Mouse (Mus musculus) kidney, adult 9 months (tissue): ENCODE measurements around the gene Prss53.

ENCODE experiments used
- DNase-seq: peaks from one replicate; pipeline ENCODE4 v3.0.0; 2022

Gene Prss53

DNA sequence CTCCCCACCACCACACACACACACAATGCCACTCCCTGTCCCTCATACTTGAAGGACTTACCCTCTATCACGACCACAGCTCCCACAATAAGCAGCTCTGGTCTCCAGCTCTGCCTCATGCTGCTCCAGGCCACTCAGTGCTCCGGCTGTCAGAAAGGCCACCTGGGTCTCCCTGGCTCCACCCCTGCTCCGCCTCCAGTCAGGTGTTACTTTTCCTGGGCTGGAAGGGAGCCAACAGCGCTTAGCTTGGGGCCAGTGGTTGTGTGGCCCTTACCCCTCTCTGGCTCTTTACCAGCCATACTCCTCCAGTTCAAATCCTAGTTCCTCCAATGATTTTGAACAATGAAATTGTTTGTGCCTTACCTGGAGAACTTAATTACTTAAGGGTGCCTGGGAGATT is at the start of gene Prss53:
Gene Prss53, minus strand, starts transcription at position 173 of the 400 bp plus-strand sequence.
- peak; percentile 86 for DNase-seq

DNA sequence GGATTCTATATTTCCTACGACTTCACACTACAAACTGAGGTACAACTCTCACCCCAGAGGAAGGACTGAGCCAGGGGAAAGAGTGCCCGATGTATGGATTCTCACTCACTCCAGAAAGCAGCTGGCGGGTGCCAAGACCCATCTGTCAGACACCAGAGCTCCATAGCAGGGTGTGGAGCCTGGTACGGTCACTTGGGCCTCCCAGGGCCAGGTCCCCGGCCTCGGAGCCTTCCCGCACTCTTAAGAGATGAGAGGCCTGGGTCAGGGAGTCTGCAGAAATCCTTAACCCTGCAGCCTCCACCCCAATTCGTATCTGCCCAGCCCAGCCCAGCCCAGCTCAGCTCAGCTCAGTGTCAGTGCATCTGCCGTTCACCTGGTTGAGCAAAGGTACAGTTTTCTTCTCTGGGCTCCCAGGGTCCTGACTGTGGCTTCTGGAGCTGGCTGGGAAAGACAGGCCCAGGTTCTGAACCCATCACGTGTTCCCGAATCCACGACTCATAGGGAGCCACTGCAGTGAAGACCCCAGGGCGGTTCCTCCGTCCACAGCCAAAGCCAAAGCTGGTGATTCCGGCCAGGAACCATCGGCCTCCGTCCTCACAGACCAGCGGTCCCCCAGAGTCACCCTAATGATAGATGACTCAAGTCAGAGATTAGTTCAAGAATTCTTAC is 45.6 kb upstream of the Prss53 start:
- no peak for DNase-seq

DNA sequence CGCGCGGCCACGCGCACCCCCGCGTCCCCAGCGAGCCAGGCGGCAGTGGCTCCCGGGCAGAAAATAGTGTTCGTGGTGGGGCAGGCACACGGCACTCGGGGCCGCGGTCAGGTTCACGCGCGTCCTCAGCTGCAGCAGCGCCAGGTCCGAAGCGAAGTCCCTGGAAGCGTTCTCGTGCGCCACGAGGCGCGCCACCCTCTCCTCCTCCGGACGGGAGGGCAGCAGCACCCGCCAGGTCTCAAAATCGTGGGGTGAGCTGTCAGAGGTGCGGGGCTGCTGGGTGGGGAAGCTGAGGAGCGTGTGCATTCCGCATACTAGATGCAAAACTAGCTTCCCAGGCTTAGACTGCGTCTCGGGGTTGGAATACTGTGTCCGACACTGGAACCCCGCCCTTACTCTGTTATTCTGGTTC is 45.0 kb upstream of the Prss53 start:
- DNase-seq = no peak

DNA sequence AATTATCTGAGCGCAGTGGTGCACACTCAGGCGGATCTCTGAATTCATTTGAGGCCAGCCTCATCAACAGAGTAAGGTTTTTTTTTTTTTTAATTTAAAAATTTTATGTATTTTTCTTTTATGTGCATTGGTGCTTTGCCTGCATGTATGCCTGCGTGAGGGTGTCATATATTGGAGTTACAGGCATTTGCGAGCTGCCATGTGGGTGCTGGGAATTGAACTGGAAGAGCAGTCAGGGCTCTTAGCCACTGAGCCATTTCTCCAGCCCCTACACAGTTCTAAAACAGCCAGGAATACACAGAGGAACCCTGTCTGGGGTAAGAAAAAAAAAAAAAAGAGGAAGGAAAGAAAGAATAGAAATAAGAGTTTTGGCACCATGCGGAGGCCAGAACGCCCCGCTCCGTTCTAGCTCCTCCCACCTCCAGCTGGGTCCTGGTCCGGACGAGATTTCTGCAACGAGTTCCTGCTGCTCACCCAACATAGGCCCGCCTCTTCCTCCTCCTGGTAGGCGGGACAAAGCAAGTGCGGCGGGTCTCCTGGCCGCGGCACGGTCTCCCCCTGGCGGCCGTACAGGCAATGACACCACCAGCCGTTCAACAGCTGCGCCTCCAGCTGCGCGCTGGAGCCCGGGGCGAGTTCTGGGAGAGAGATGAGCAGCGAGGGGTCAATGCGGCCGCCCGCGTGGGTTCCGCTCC is 44.4 kb upstream of the Prss53 start:
- DNase-seq = peak; percentile 97

DNA sequence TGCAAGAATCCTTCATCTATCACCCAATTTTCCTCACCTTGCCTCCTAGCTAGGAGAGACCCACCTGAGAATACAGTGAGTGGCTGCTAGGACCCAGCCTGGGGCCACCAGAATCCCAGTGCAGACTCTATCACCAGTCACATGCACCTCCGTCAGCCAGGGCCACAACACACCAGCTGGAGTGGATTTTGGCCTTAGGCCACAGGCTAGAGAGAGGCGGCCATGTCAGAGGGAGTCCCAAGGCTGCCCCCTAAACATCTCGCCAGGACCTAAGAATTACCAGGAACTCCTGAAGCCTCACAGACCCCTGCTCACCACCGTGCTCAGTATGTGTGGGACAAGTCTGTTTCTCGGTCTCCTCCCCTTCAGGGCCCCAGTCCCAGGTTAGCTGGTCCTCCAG is 43.3 kb upstream of the Prss53 start:
- DNase-seq = no peak

DNA sequence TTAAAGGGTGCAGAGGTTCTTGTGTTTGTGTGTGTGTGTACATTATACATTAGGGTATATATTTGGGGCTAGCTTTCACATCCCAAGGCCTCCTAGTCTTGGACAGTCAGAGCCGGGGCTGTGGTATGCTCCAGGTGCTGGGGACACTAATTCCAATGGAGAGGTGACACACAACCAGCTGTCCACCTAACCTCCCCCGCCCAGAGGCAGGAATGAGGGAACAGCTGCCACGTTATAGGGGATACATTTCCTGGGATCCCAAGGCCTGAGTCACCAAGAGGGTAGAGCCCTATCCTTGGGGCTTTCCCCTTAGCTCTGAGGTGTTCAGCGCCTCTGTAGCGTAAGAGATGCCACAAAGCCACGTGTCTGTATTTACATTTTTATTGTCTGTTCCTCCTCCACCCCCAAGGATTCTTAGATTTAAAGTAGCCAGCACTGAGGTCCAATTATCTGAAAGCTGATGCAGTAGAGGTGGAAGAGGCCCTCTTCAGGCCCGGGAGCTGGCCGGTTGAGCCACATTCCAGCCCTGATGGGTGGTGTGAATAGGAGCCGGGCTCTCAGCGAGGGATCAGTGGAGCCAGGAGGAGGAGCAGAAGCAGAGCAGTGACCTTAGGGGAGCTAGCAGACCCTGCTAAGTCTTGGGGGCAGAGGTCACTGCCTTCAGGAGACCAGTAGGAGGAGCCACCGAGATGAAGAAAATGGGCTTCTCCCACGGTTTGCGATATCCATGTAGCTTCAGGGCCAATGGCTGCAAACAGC is 41.7 kb upstream of the Prss53 start:
- peak; percentile 73 for DNase-seq

DNA sequence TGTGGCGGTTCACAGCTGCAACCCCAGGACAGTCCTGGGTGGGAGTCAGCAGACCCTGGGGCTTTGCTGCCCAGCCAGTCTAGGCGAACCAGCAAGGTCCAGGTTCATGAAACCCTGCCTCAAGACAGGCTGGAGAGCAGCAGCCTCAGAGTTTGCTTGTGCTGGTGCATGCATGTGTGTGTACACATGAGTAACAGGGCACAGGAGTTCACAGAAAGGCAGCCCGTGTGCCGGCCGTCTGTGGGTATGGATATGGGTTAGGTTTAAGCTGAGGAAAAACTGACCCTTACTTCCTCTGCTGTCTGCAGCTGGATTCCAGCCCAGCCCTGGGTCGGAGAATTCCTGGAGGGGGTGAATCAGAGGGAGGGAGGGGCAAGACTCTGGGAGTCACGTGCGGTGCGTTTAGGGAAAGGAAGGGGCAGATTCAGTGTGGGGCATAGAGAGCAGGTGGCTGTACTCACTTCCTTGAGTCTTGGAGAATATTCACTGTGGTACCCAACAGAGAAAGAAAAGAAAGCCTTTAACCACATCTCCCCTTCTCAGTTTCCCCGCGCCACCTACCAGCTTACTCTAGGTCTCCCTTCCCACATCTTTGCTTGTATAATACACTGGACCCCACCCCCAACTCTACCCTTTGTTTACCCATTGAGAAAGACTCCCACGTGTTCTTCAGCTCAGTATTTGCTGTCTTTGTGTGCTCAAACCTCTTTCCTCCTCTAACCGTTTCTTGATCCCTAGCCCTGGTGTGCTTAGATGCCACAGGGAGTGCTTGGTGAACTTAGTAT is 40.8 kb upstream of the Prss53 start:
- peak; percentile 81 for DNase-seq

DNA sequence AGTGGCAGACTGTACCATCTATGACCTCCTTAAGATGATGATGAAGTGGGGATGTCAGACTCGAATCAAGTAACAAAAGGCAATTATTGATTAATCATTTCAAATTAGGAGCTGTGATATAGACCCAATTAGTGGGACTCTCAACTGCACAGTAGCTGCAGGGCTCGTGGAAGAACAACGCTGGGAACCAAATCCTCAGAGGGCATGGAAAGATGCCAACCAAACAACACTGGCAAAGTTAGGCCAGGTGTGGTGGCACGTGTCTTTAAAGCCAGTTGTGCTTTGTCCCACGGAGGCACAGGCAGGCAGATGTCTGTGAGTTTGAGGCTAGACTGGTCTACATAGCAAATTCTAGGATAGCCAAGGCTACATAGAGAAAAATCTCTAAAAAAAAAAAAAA is 39.9 kb upstream of the Prss53 start:
- peak; percentile 50 for DNase-seq

DNA sequence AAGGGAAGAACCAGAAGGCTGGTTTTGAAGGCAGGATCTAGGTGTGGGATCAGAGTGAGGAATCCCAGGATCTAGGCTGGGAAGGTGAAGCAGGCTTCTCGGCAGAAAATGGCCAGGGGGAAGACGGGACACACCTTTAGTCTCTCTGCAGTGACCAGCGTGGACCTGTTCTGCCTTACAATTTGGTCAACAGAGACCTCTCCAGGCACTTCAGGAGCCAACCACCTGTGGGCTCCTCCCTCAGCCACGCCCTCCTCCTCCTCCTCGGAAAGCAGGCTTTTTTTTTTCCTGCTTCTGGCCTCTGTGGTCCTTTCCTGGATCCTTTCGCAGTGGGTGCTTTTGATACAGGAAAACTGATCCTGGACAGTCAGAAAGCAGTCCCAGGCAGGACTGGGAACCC is 39.2 kb upstream of the Prss53 start, which contains the start of gene Prss8:
Gene Prss8, minus strand, starts transcription at position 182 of the 400 bp plus-strand sequence.
- DNase-seq = peak; percentile 96

DNA sequence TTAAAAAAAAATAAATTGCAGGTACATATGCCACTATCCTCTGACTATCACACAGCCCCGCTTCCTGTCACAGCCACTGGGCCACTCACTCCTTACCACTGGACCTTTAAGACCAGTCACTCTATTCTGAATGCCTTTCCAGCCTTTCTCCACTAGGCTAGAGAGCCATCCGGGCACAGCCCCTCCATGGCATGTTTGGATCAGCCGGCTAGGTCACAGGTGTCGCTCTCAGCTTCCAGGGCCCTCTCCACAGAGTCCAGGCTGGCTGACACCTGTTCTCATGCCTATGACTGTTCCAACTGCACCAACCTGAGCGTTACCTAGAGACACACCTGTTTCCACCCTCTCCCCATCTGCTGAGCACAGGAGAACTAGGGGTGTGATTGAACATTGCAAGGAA is 37.8 kb upstream of the Prss53 start:
- peak; percentile 66 for DNase-seq

DNA sequence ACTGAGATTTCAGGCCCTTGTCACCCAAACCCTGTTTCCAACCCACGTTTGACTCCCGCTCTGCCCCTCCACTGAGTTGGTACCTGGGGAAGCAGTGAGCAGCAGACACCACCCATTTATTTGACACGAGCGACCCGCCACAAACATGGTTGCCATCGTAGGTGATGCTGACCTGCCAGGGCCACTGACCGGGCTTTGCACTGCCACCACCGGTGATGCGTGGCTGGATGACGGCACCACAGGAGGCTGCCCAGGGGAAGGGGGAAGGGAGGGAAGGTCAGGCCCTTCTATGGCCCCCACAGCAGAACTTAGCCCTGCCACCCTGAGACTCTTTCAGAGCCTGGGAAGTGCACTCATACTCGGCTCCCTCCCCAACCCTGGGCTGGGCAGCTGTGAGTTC is 37.0 kb upstream of the Prss53 start:
- no peak for DNase-seq

DNA sequence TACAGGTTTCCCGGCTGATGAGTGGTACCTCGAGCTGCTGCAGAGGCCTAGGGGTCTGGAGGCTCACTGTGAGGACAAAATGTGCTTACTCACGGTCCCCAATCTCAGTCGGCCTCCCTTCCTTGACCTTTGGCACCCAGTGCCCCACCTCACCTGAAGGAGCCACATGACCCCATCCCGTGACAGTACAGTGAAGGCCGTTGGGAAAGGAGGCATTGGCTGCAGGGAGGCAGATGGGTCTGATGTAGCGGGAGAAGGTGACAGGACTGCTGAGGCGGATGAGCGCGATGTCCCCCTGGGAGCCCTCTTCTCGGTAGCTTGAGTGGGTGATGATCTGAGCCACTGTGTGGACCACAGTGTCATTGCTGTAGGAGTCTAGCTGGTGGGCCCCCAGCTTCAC is 36.1 kb upstream of the Prss53 start:
- peak; percentile 91 for DNase-seq

DNA sequence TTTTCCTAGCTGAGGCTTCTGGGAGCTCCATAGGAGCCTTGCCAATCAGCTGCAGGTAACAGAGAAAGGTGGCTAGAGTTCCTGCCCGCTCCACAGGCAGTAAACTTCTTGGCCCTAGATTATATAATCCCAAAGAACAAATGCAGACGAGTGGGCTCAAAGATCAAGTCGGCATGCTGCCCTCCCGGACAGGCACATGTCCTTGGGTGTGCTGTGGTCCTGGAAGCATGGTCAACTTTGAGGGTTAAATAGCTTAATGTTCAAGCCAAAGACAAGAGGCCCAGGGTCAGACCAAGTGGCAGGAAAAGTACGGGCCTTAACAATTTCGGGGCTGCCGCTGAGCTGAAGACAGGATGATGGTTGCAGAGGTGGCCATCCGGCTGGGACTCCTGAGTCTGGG is 35.3 kb upstream of the Prss53 start:
- peak; percentile 95 for DNase-seq

DNA sequence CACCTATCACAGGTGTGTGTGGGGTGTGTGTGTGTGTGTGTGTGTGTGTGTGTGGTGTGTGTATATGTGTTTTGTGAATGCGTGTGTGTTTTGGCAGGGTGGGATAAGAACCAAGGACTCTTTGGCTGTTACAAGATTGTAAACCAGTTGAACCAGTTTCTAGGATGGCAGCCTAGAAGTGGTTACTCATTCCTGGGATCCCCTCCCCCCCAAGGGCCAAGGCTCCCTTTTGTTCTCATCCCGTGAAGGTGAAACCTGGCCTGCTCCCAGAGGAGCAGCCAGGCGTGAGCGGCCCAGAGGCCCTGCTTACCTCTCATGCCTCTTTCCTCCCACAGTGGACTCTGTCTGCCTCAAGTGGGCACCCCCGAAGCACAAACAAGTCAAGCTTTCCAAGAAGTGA is 34.5 kb upstream of the Prss53 start:
- DNase-seq = peak; percentile 96

DNA sequence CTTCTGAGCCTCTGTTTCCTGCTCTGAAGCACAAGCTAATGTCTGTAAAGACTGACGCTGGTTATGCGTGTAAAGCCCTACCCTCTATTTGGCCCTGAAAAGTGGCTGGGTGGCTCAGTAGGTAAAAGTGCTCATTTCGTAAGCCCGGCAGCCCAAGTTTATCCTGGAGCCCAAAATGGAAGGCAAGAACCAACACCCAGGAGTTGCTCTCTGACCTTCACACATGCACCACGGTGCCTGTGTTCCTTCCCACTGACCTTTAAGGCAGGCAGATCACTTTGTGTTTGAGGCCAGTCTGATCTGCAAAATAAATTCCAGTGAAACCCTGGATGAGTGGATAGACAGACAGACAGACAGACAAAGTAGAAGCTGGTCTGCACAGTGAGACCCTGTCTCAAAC is 32.9 kb upstream of the Prss53 start:
- no peak for DNase-seq

DNA sequence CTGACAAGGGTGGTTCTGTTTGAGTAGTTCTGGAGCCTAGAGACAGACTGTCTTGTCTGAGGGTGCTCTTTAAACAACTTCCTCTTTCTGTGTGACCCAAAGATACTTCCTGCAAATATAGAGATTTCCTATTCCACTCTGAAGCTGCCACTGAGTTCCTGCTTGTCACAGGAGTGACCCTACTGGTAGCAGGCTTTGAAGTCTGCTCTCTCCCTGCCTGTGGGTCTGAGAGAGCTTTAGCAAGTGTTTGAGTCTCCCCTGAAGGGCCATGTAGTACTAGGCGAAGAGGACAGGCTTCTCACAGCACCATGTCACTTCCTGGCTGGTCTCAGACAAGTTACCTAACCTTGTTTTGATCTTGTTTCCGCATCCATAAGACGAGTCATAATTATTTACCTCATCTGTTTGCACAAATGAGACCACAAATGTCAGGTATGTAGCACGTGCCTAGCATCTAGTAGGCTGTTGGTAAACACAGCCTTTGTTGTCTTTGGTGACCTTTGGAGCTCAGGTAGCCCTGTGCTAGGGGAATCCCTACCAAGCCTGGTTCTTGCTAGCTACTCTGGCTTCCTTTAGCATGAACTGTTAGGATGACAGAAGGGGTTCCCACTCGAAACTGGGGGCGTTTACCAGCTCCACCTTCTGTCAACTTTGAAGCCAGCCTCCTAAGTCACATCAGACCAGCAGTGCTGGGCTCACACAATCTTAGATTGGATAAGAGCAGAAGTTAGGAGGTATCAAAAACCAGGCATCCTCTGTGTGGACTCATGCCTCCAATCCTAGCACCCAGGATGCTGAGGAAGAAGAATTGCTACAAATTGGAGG is 31.9 kb upstream of the Prss53 start:
- DNase-seq = no peak

DNA sequence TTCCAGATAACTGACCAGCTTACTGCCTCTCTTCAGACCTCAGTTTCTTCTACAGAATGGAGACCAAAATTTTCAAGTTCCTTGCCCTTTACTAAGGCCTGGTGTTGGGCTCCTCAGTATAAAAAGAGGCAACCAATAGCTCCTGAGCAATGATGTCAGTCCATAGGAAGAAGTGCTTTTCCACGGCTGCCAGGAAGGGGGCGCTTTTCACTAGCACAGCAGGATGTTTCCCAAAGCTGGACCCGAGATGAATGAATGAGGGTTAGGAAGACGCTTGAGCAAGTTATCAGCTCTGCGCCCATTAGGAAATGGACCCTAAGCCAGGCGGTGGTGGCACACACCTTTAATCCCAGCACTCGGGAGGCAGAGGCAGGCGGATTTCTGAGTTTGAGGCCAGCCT is 30.7 kb upstream of the Prss53 start:
- DNase-seq = no peak

DNA sequence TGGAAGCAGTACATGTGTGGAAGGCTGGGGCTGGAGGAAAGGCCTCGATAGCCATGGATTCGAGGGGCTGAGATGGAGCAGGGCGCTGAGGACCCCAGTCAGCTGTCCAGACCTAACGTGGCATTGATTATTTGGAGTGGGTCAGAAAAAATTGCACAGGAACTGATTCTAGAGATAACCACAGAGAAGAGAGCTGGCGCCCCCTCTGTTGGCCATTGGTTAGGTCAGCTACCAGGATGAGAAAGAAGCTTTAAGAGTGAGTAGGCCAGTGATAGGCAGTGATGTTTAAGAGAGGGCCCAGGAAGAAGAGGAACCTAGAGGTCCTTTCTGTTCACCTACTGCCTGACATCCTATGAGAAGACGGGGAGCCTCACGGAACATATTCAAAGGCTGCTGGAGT is 28.5 kb upstream of the Prss53 start:
- DNase-seq = no peak

DNA sequence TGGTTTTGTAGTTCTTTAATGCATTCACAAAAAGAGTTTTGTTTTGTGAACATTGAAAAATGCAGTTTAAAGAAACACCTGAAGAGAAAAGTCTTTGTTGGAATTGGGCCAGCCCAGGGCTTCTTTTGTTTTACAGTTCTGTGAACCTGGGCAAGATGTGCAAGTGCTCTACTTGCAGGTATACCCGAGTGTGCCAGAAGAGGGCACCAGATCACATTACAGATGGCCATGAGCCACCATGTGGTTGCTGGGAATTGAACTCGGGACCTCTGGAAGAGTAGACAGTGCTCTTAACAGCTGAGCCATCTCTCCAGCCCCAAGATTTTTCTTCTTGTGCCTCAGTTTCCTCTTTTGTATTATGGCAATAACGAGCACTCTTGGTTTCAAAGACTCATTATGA is 27.4 kb upstream of the Prss53 start:
- peak; percentile 79 for DNase-seq

DNA sequence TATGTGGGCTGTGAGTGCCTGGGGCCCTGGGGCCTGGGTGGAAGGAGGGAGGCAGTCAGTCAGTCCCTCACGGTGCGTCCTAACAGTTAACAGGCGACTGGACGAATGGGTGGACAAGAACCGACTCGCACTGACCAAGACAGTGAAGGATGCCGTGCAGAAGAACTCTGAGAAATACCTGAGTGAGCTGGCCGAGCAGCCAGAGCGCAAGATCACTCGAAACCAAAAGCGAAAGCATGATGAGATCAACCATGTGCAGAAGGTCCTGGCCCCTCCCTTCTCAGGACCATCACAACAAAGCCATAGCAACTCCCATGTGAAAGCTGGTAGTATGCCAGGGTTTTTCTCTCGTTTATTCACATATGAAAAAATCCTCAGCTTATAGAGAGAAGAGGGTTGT is 24.5 kb upstream of the Prss53 start:
- DNase-seq = no peak

DNA sequence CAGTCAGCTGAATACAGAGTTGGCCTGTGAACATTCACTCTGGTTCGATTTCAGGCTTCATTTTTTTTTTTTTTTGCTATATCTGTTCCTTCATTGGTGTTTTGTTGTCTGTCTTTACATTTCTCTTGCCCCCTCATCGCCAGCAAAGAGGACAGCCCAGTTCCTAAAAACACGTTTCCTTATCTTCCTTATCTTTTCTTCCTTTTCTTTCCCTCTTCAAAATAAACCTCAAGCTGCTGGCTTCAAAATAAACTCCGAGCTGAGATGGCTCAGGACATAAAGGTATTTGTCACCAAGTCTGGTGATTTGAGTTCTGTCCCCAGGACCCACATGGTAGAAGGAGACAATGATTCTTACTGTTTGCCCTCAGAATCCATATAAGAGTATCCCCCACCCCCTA is 22.2 kb upstream of the Prss53 start:
- no peak for DNase-seq

DNA sequence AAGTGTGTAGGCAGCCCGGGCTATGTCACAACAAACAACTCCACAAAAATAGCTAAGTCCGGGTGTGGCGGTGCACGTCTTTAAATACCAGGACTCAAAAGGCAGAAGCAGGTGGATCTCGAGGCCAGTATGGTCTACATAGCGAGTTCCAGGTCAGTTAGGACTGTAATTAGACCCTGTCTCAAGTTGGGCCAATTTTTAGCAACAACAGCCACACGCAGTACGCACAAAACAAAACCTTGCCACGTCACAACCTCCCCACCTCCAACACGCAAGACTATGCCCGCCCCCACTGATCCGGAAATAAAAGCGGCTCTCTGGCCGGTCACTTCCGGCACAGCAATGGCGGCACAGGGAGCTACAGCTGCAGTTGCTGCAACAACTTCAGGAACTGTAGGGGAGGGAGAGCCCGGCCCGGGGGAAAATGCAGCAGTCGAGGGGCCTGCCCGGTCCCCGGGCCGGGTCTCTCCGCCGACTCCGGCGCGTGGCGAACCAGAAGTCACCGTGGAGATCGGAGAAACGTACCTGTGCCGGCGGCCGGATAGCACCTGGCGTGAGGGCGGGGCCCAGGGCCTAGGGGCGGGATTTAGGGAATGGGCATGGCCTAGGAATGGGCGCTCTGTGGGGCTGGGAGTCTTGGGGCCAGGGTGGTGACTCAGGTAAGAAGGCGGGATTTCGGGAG is 21.6 kb upstream of the Prss53 start, which contains the start of gene Kat8:
Gene Kat8, plus strand, starts transcription at position 327 of the 682 bp plus-strand sequence.
- peak; percentile 94 for DNase-seq
